Mouse (Mus musculus) ovary, adult 2 months (tissue): ENCODE results near the gene Abca2. TPM values are rescaled to one million over a fixed set of nuclear protein-coding genes. Genes with fewer than 3 reads are reported as not detected.

Experiments used
- polyA plus RNA-seq: library from polyadenylated mRNA; depleted of rRNA; stranded (reverse); fragments of >200 nt; gene quantifications from 2 replicates; pipeline ENCODE4 v1.2.3, GENCODE M21; 2012; rRNA removed

Gene Abca2
- 54.2 and 56.6 TPM in 2 replicates for polyA plus RNA-seq

GRCm38 (mm10) chr2:25428442-25429236, at the start of gene Abca2:
Gene Abca2 (plus strand): TSS chr2:25428703.

GRCm38 (mm10) chr2:25395721-25396596, 32.5 kb upstream of the Abca2 start, which contains the start of gene Entpd2:
Gene Entpd2 (plus strand): TSS chr2:25395874.

GRCm38 (mm10) chr2:25399051-25399450, 29.5 kb upstream of the Abca2 start, which contains the start of gene Npdc1:
Gene Npdc1 (plus strand): TSS chr2:25399351.

GRCm38 (mm10) chr2:25422587-25423410, 5.7 kb upstream of the Abca2 start, which contains the start of gene Fut7:
Gene Fut7 (plus strand): TSS chr2:25423267.

GRCm38 (mm10) chr2:25456205-25456953, 27.9 kb downstream of the Abca2 start, which contains the start of gene Clic3:
Gene Clic3 (plus strand): TSS chr2:25456838.

GRCm38 (mm10) chr2:25460551-25461309, 32.2 kb downstream of the Abca2 start, which contains the start of gene Paxx:
Gene Paxx (minus strand): TSS chr2:25461094.

GRCm38 (mm10) chr2:25469969-25470368, 41.5 kb downstream of the Abca2 start, which contains the start of gene Ptgds:
Gene Ptgds (minus strand): TSS chr2:25470046.

GRCm38 (mm10) chr2:25493476-25493961, 65.0 kb downstream of the Abca2 start, which contains the start of gene Lcn12:
Gene Lcn12 (minus strand): TSS chr2:25493911.

Other genes with a start within 250 kb of the Abca2 start
- gene Nrarp, start 247.9 kb upstream of the Abca2 start, polyA plus RNA-seq, result 16.0 and 20.1 TPM in 2 replicates
- gene Tor4a, start 231.8 kb upstream of the Abca2 start, polyA plus RNA-seq, result 91.7 and 92.6 TPM in 2 replicates
- gene Nelfb, start 217.2 kb upstream of the Abca2 start, polyA plus RNA-seq, result 54.5 and 59.1 TPM in 2 replicates
- gene Stpg3, start 214.1 kb upstream of the Abca2 start, polyA plus RNA-seq, result not detected in 2 replicates
- gene Fam166a, start 210.0 kb upstream of the Abca2 start, polyA plus RNA-seq, result 0.18 and 0.40 TPM in 2 replicates
- 582 and 710 TPM in 2 replicates for gene Tubb4b, start 204.0 kb upstream of the Abca2 start, polyA plus RNA-seq
- gene Slc34a3, start 194.3 kb upstream of the Abca2 start, polyA plus RNA-seq, result not detected in 2 replicates
- 0.10 TPM in 1 of 2 replicates, not detected in the other for gene Rnf224, start 191.9 kb upstream of the Abca2 start, polyA plus RNA-seq
- gene Rnf208, start 186.4 kb upstream of the Abca2 start, polyA plus RNA-seq, result 27.2 and 28.5 TPM in 2 replicates
- gene Cysrt1, start 186.3 kb upstream of the Abca2 start, polyA plus RNA-seq, result 1.6 and 1.7 TPM in 2 replicates
- 31.6 and 35.4 TPM in 2 replicates for gene AL732309.1, start 181.8 kb upstream of the Abca2 start, polyA plus RNA-seq
- 85.0 and 109 TPM in 2 replicates for gene Tmem203, start 173.3 kb upstream of the Abca2 start, polyA plus RNA-seq
- gene Tprn, start 166.1 kb upstream of the Abca2 start, polyA plus RNA-seq, result 30.9 and 32.4 TPM in 2 replicates
- gene Ssna1, start 156.3 kb upstream of the Abca2 start, polyA plus RNA-seq, result 85.4 and 91.9 TPM in 2 replicates
- 112 and 124 TPM in 2 replicates for gene Anapc2, start 156.2 kb upstream of the Abca2 start, polyA plus RNA-seq
- 0.51 and 0.55 TPM in 2 replicates for gene Tmem210, start 140.6 kb upstream of the Abca2 start, polyA plus RNA-seq
- 37.9 and 39.1 TPM in 2 replicates for gene Lrrc26, start 138.8 kb upstream of the Abca2 start, polyA plus RNA-seq
- 1.1 and 1.7 TPM in 2 replicates for gene Grin1, start 109.5 kb upstream of the Abca2 start, polyA plus RNA-seq
- 9.7 and 12.0 TPM in 2 replicates for gene Man1b1, start 96.4 kb upstream of the Abca2 start, polyA plus RNA-seq
- 50.5 and 59.0 TPM in 2 replicates for gene Dpp7, start 72.3 kb upstream of the Abca2 start, polyA plus RNA-seq
- 59.3 and 63.2 TPM in 2 replicates for gene Uap1l1, start 63.0 kb upstream of the Abca2 start, polyA plus RNA-seq
- 16.5 and 18.1 TPM in 2 replicates for gene Sapcd2, start 56.4 kb upstream of the Abca2 start, polyA plus RNA-seq
- 33.0 and 33.1 TPM in 2 replicates for gene Entpd2, start 32.8 kb upstream of the Abca2 start, polyA plus RNA-seq
- 300 and 413 TPM in 2 replicates for gene Npdc1, start 29.4 kb upstream of the Abca2 start, polyA plus RNA-seq
- gene Fut7, start 5.4 kb upstream of the Abca2 start, polyA plus RNA-seq, result 0.38 and 0.46 TPM in 2 replicates
- gene Clic3, start 28.1 kb downstream of the Abca2 start, polyA plus RNA-seq, result 36.3 and 57.3 TPM in 2 replicates
- gene Paxx, start 32.4 kb downstream of the Abca2 start, polyA plus RNA-seq, result 87.0 and 99.6 TPM in 2 replicates
- gene Ptgds, start 41.3 kb downstream of the Abca2 start, polyA plus RNA-seq, result 17.0 and 20.7 TPM in 2 replicates
- gene Lcn12, start 65.2 kb downstream of the Abca2 start, polyA plus RNA-seq, result not detected in 2 replicates
- 24.5 and 26.0 TPM in 2 replicates for gene Fbxw5, start 72.0 kb downstream of the Abca2 start, polyA plus RNA-seq
- gene C8g, start 73.0 kb downstream of the Abca2 start, polyA plus RNA-seq, result 5.0 TPM in 2 replicates
- gene Traf2, start 118.2 kb downstream of the Abca2 start, polyA plus RNA-seq, result 19.3 and 21.8 TPM in 2 replicates
- gene Edf1, start 129.1 kb downstream of the Abca2 start, polyA plus RNA-seq, result 124 and 162 TPM in 2 replicates
- 20.7 and 30.4 TPM in 2 replicates for gene Mamdc4, start 146.1 kb downstream of the Abca2 start, polyA plus RNA-seq
- 73.9 and 105 TPM in 2 replicates for gene Phpt1, start 146.5 kb downstream of the Abca2 start, polyA plus RNA-seq
- gene Ajm1, start 153.1 kb downstream of the Abca2 start, polyA plus RNA-seq, result 8.4 and 10.4 TPM in 2 replicates
- 123 and 169 TPM in 2 replicates for gene Rabl6, start 179.8 kb downstream of the Abca2 start, polyA plus RNA-seq
- gene Ccdc183, start 189.0 kb downstream of the Abca2 start, polyA plus RNA-seq, result not detected in 2 replicates
- 22.5 and 36.2 TPM in 2 replicates for gene Tmem141, start 193.3 kb downstream of the Abca2 start, polyA plus RNA-seq
- gene Fcna, start 199.3 kb downstream of the Abca2 start, polyA plus RNA-seq, result 1.2 and 1.8 TPM in 2 replicates
- gene Lcn8, start 224.4 kb downstream of the Abca2 start, polyA plus RNA-seq, result not detected in 2 replicates
- gene Lcn5, start 229.2 kb downstream of the Abca2 start, polyA plus RNA-seq, result not detected in 2 replicates
- gene Lcn6, start 248.1 kb downstream of the Abca2 start, polyA plus RNA-seq, result not detected in 2 replicates